Mouse (Mus musculus): ENCODE data around the gene Srgap2.
"Not testable (repeated sequence)": the region's sequence is repeated elsewhere in the genome, so short reads cannot be mapped to it uniquely, and the experiment has no call there.

The Srgap2 gene

DNA sequence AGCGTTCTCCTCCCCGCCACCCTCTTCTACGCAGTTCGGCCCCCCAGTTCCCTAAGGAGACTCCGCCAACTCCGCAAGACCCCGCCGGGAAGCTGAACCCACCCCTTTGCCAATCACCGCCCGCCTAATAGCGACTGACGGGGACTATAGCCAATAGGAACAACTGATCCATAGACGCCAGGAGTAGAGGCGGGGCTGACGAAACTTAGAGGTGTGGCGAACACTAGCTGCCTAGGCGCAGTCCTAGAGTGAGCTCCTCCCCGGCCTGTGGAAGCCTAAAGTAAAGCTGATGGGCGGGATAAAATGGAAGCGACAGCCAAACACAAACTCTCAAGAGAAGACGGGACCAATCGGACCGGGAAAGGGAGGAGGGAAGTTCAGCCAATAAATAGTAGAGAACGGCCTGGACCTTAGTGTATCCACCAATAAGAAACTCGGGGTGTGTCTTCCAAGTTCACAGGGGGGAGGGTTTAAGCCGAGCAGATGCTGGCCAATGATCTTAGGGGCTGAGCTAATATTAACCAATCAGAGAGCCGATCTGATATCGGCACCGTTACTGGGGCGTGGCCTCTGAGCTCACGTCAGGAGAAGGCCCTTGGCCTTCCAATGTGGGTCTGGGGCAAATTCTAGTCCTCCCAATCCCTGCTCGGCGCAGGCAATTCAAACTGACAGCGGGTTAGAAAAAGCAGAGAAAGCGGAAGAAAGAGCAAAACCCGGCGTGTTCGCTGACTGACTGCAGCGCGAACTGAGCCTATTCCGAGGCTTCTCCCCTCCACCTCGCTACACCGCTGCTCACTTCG, at the start of gene Srgap2, which contains the start of gene Fam72a:
Gene Srgap2 (minus strand): TSS at position 72 of the 800 bp plus-strand sequence.
Gene Fam72a (plus strand): TSS at position 623 of the 800 bp plus-strand sequence.
- DNase-seq: peak; percentile 98

- DNase-seq: peak in 1 of 2 experiments; percentile 34
Observed at GRCm38 (mm10) chr1:131573721-131574120, 46.6 kb upstream of the Srgap2 start.

- no peak for DNase-seq
Observed at GRCm38 (mm10) chr1:131570391-131570790, 43.2 kb upstream of the Srgap2 start.

- DNase-seq: no peak
Observed at GRCm38 (mm10) chr1:131569721-131570120, 42.6 kb upstream of the Srgap2 start.

- not testable (repeated sequence) for DNase-seq
Observed at GRCm38 (mm10) chr1:131566056-131566455, 38.9 kb upstream of the Srgap2 start.

DNA sequence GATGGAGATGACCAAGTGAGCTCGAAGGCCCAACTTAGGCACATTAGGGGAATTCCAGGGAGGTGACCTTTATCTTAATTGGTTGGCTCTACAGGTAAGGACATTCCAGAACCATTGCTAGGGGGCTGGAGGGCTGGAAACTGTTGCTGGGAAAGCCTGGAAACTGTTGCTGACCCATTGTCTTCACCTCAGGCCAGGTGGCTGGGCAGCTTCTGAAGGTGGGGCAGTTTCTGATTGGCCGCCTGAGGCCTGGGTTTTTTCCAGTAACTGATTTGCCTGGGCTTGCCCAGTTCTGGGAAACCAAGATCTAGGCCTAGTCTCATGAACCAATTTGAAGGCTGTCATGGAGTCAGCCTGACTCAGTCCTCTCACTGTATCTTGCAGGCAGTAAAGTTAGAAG, 34.9 kb upstream of the Srgap2 start:
- DNase-seq: no peak

- no peak for DNase-seq
Observed at GRCm38 (mm10) chr1:131560500-131560899, 33.3 kb upstream of the Srgap2 start.

GRCm38 (mm10) chr1:131555042-131555812, 28.1 kb upstream of the Srgap2 start:
- peak; percentile 87 to 91 for DNase-seq

DNA sequence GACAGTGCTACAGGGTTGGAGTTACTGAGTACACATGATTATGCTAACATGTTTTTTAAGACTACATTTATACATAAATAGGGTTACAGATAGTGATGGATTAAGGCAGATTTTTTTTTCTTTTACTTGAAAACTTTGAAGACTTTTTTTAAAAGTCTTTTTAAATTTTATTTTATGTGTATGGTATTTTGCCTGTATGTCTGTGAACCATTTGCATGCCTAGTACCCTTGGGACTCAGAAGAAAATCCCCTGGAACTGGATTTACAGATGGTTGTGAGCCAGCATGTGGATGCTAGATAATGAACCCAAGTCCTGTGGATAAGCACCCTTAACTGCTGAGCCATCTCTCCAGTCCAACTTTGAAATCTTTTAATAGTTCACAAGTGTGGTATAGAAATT, 26.3 kb upstream of the Srgap2 start:
- no peak for DNase-seq

GRCm38 (mm10) chr1:131551956-131552355, 24.8 kb upstream of the Srgap2 start:
- no peak for DNase-seq

GRCm38 (mm10) chr1:131548494-131549365, 21.6 kb upstream of the Srgap2 start:
- peak; percentile 58 to 65 for DNase-seq

- no peak for DNase-seq
Observed at GRCm38 (mm10) chr1:131546798-131547690, 19.9 kb upstream of the Srgap2 start.

GRCm38 (mm10) chr1:131543886-131544565, 16.9 kb upstream of the Srgap2 start:
- DNase-seq: peak; percentile 67 to 78

DNA sequence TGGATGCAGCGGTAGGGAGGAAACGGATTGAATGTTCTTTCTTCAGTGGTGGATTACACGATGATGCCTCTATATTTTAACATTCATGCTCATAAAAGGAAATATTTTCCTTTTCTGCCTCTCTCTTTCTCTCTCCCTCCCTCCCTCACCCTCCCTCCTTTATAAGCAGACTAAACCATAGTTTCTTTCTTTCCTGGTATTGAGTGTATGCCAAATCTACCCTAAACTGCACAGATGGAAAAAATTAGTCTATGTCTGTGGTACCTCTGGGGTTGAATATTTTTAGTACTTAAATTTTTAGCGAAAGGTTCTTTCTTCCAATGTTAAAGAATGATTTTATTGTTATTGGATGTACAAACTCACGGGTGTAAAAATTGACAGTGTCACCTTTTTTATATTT, 14.8 kb upstream of the Srgap2 start:
- DNase-seq: no peak

DNA sequence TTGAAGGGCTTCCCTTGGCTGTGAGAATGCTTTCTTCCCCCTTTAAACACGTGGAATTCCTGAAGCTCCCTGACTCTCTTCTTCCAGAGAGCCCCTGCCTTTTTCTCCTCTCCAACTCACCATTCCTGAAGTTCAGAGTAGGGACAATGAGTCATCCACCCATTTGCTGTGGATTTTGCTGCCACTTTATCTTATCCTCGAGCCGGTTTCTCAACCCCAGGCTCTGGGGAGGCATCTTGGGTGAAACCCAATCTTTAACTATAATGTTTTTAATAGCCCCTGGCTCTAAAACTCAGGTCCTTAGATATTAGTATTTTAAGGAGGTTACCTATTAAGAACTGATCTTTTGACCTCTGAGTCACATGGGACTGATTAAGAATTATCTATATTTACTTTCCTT, 14.3 kb upstream of the Srgap2 start:
- DNase-seq: no peak

DNA sequence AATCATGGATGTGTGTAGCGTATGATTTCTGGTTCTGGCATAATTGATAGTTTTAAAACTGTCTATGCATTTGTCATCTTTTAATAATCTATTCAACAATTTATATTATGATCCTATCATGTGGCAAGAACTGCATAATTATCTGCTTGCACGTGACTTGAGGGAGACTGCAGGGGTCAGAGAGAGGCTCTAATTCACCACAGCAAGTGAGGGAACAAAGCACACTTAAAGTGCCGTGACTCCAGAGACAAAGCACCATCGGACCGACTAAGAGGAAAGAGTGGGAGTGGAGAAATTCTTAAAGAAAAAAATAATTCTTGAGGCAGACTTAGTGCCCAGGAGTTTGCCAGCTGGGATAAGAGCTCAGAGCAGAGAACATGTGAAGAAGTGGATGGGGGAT, 13.6 kb upstream of the Srgap2 start:
- no peak for DNase-seq

DNA sequence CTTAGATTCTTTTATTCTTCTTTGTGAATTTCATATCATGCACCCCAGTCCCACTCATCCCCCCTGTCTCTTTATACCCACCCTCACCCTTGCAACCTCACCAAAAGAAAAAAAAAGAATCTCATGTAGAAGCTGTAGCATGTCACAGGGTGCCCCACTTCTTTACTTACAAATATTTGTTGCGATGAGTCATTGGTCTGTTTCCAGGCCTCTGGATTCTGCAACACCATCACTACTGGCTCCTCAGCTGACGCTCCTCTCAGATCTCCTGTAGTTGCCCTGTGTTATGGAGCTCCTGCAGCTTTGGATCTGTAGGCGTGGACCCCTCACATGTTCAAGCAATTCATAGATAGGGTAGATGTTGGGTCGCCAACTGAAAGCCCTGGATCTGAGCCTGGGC, 12.6 kb upstream of the Srgap2 start:
- no peak for DNase-seq

DNA sequence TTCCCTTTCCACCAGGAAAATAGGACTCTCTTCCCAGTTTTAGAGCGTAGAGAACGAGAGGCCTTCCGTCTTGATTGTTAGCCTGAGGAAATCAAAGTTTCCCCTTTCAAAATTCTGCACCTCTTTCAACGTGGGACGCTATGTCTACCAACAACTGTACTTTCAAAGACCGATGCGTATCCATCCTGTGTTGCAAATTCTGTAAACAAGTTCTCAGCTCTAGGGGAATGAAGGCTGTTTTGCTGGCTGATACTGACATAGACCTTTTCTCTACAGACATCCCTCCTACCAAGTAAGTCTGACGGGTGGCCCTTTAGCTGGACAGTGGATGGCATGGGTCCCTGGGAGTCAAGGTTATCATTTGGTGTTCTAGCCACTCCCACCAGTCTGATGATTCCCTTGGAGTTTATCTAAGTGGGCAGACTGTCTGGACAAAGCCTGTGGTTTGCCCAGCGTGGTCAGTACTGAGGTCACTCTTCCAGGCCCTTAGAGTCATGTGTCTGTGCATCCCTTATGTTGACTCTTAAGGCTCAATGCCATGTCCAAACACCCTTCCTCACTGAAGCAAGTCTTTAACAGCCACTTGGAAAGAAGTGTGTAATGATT, 1.5 kb upstream of the Srgap2 start:
- DNase-seq: no peak

- DNase-seq: peak; percentile 70 to 76
Observed at GRCm38 (mm10) chr1:131528081-131528507, 942 bp upstream of the Srgap2 start.

DNA sequence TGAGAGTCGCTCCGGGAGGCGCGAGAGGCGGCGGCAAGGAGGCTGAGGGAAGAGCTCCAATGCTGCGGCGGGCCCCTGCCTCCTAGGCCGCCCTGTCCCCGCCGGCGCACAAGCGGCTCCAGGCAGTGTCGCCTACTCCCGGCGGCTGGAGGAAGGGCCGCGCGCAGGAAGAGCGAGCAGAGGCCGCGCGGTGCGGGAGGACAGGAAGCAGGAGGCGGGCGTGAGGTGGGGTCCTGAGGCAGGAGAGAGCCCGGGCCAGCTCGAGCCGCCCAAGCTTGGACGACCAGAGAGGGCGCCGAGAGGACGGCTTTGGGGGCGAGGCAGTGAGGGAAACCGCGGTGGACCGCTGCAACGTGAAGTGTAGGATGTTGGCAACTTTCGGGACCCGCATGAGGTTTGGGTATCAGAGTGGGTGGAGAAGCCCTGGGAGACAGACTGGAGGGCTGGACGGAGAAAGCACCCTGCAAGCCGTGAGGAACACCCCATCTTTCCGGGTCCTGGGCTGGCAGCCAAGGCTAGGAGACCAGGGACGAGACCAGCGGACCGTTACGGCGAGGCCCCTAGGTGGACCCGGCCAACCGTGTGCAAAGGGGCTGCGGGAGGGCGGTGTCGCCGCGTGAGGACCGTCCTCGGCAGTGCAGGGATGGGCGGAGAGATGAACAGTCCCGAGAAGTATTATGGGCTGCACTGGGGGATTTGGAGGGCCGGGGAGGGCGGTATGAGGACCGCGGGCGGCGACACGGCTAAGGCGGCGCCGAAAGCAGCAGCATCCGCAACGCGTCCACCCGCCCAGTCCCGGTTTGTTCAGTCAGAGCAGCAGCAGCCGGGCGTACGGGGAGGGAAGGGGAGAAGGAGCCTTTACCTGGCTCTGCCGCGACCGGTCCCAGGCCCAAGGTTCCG, 531 bp downstream of the Srgap2 start:
- peak; percentile 86 for DNase-seq
